In the genomic region with DNA sequence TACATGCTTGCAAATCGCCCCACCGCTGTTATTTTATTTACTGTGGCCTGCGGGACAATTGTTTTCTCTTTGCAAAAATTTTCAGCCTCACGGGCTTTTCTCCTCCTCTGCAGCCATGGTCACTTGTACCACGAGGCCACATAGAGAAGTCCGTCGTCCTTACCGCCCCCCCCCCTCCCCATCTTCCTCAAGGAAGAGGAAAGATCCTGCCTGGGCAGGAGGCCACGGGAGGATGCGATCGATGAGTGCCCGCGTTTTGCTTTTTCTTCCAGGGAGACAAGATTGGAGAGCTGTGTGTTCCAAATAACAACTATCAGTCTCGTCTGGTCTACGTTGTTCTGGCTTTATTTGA, we compare ENCODE assay signal across 12 mouse cellular contexts. TPM values are rescaled to one million over a fixed set of nuclear protein-coding genes. Genes with fewer than 3 reads are reported as not detected.
DNase-seq lines count a peak whose midpoint lies in the region; ATAC-seq and TF ChIP-seq lines count a peak whose summit lies in the region.
"Had no signal": no experiment of that assay in that cellular context is flagged by ENCODE, and none has a peak within 500 bp of the region (broad histone marks: within the 10 kb centered on the region; RNA-seq: fewer than 3 reads in every experiment).

No protein-coding gene starts in this region.

- no peak for TF ChIP-seq POLR2A in ES-Bruce4 (IDR thresholded peaks at IDR 0.05; ENCODE audit: insufficient read depth, low read length)

- no peak for DNase-seq in heart, adult 9 months (ENCODE audit: low spot score in 2 of 2)
- no peak for DNase-seq in liver, embryonic 13.5 days
- no peak for DNase-seq in retina, postnatal 1 day
- no peak for DNase-seq in MN1 (ENCODE audit: low spot score)
- no peak for DNase-seq in layer of hippocampus, adult 8-10 months (ENCODE audit: low spot score in 2 of 2)
- DNase-seq: kidney, adult 8-10 months had no signal

- peak overlapping the region; percentile 77 for H3K9ac ChIP-seq in heart, embryonic 13.5 days
- 0 out of 2 replicates have a peak overlapping the region, but pooled peaks have one; percentile 1 for H3K9ac ChIP-seq in ES-Bruce4 (ENCODE audit: low read depth, poor library complexity, severe bottlenecking)
- peak overlapping the region; percentile 63 for H3K9ac ChIP-seq in forebrain, embryonic 16.5 days (replicated peaks; ENCODE audit: low read depth, low read length)
- no peak overlapping the region for H3K9ac ChIP-seq in liver, embryonic 13.5 days

- peaks cover 3% of the 10 kb centered on the region; the same call in 1 of the 2 replicates for H3K27me3 ChIP-seq in heart, embryonic 13.5 days (replicated peaks)
- no peaks in the 10 kb centered on the region for H3K27me3 ChIP-seq in ES-Bruce4 (ENCODE audit: control insufficient read depth, insufficient read depth, low read length, poor library complexity, severe bottlenecking)
- no peaks in the 10 kb centered on the region for H3K27me3 ChIP-seq in forebrain, embryonic 16.5 days (replicated peaks; ENCODE audit: control insufficient read depth, insufficient read depth, low read length)
- peaks cover 6% of the 10 kb centered on the region; the same call in 1 of the 2 replicates for H3K27me3 ChIP-seq in liver, embryonic 13.5 days

- H3K4me2 ChIP-seq in heart, embryonic 13.5 days = peak overlapping the region; percentile 86
- H3K4me2 ChIP-seq in forebrain, embryonic 16.5 days (ENCODE audit: low read length) = peak overlapping the region; percentile 63
- H3K4me2 ChIP-seq in liver, embryonic 13.5 days = peak overlapping the region; percentile 33; the same call in 1 of the 2 replicates

- no peaks in the 10 kb centered on the region for H3K36me3 ChIP-seq in heart, embryonic 13.5 days
- no peaks in the 10 kb centered on the region for H3K36me3 ChIP-seq in ES-Bruce4 (ENCODE audit: control insufficient read depth, insufficient read depth, low read length, poor library complexity, severe bottlenecking)
- no peaks in the 10 kb centered on the region for H3K36me3 ChIP-seq in forebrain, embryonic 16.5 days (ENCODE audit: control insufficient read depth, insufficient read depth)
- no peaks in the 10 kb centered on the region for H3K36me3 ChIP-seq in liver, embryonic 13.5 days

- no peak for TF ChIP-seq EP300 in ES-Bruce4 (IDR thresholded peaks at IDR 0.05; ENCODE audit: insufficient read depth, low read depth, low read length)

- no peak overlapping the region for H3K27ac ChIP-seq in heart, embryonic 13.5 days (replicated peaks)
- no peak overlapping the region for H3K27ac ChIP-seq in ES-Bruce4 (ENCODE audit: insufficient read depth, low read length)
- no peak overlapping the region for H3K27ac ChIP-seq in forebrain, embryonic 16.5 days (ENCODE audit: low read length)
- H3K27ac ChIP-seq in liver, embryonic 13.5 days = no peak overlapping the region
- H3K27ac ChIP-seq: macrophage had no signal

- TF ChIP-seq CTCF in ES-Bruce4 (IDR thresholded peaks at IDR 0.05; ENCODE audit: low read depth, low read length) = no peak

- WGBS in heart, embryonic 13.5 days = 21% methylated on average over 15 of the region's 15 CpGs
- 6% methylated on average over 15 of the region's 15 CpGs for WGBS in forebrain, embryonic 16.5 days
- 20% methylated on average over 14 of the region's 15 CpGs for WGBS in liver, embryonic 13.5 days (ENCODE audit: insufficient replicate concordance)

- H3K9me3 ChIP-seq in heart, embryonic 13.5 days = no peaks in the 10 kb centered on the region
- no peaks in the 10 kb centered on the region for H3K9me3 ChIP-seq in ES-Bruce4 (replicated peaks; ENCODE audit: control insufficient read depth, insufficient read depth, low read length, poor library complexity, severe bottlenecking)
- no peaks in the 10 kb centered on the region for H3K9me3 ChIP-seq in forebrain, embryonic 16.5 days (ENCODE audit: control insufficient read depth, low read length)
- no peaks in the 10 kb centered on the region for H3K9me3 ChIP-seq in liver, embryonic 13.5 days (replicated peaks)

- peaks cover 10% of the 10 kb centered on the region; the same call in 1 of the 2 replicates for H3K4me1 ChIP-seq in heart, embryonic 13.5 days
- no peaks in the 10 kb centered on the region for H3K4me1 ChIP-seq in ES-Bruce4 (ENCODE audit: control insufficient read depth, insufficient read depth, low read length)
- H3K4me1 ChIP-seq in forebrain, embryonic 16.5 days (replicated peaks; ENCODE audit: control insufficient read depth, insufficient read depth, low read length) = peaks cover 11% of the 10 kb centered on the region
- no peaks in the 10 kb centered on the region for H3K4me1 ChIP-seq in liver, embryonic 13.5 days (replicated peaks)

- H3K4me3 ChIP-seq in heart, embryonic 13.5 days = peak overlapping the region; percentile 54
- peak overlapping the region; percentile 6; the same call in 1 of the 2 replicates for H3K4me3 ChIP-seq in ES-Bruce4 (ENCODE audit: low read depth, low read length)
- peak overlapping the region; percentile 38 for H3K4me3 ChIP-seq in forebrain, embryonic 16.5 days (replicated peaks; ENCODE audit: low read length)
- no peak overlapping the region for H3K4me3 ChIP-seq in liver, embryonic 13.5 days (replicated peaks)

- ATAC-seq in heart, embryonic 13.5 days (ENCODE audit: extremely low read depth, insufficient number of reproducible peaks, low FRiP score, low TSS enrichment) = no peak
- peak; percentile 38 for ATAC-seq in forebrain, embryonic 16.5 days
- no peak for ATAC-seq in liver, embryonic 13.5 days (ENCODE audit: low read depth)
- ATAC-seq: CD4-positive, CD25-positive, alpha-beta regulatory T cell, adult 4 months had no signal

RNA-seq across cellular contexts. Expression of a gene that starts 42.2 kb away (rescaled TPM):
- polyA plus RNA-seq in heart, embryonic 13.5 days (2015; fragmentation: Nextera tagmentation; extraction: Ambion mirVana) = 0.29 and 0.33 TPM in 2 replicates
- polyA plus RNA-seq in ES-Bruce4 (2011; ENCODE audit: insufficient read depth, insufficient read length, low read depth, missing spikeins) = 400 and 407 TPM in 2 replicates
- 20.8 and 24.0 TPM in 2 replicates for polyA plus RNA-seq in forebrain, embryonic 16.5 days (2015; fragmentation: Nextera tagmentation; extraction: Ambion mirVana)
- not detected in 2 replicates for polyA plus RNA-seq in liver, embryonic 13.5 days (2015; fragmentation: Nextera tagmentation; extraction: Ambion mirVana)
- total RNA-seq in layer of hippocampus, adult 8-10 months (2022) = 10 to 100 TPM; 38.6 to 47.2 (median 43.5) TPM
- total RNA-seq: common myeloid progenitor, adult 5-6 weeks had no signal
- polyA plus RNA-seq: CD4-positive, CD25-positive, alpha-beta regulatory T cell, adult 4 months; macrophage had no signal

Comparison
In these comparisons a context has a peak if more than half of its experiments do, and no peak if none do; other contexts are left out.
1. H3K4me2 ChIP-seq: peak in every context shown above with its lines; median percentile 86 in heart, embryonic 13.5 days; 63 in forebrain, embryonic 16.5 days; 33 in liver, embryonic 13.5 days.
2. RNA of a gene that starts 42.2 kb away (polyA plus RNA-seq): 400 to 407 TPM in ES-Bruce4; 20.8 to 24.0 TPM in forebrain, embryonic 16.5 days, 0.29 to 0.33 TPM in heart, embryonic 13.5 days and not detected in liver, embryonic 13.5 days; every median in the first group is over 10 times any median in the second.